Mouse (Mus musculus) brain, embryonic 14.5 days (tissue): ENCODE data around the gene Gm10999.
"Not testable (repeated sequence)": the region's sequence is repeated elsewhere in the genome, so short reads cannot be mapped to it uniquely, and the experiment has no call there.

ENCODE experiments used
- CTCF ChIP-seq: fragments of 200-500 bp; IDR thresholded peaks from 2 replicates; pipeline ENCODE4 v1.5.1; 2012; ENCODE audit warnings: inconsistent platforms, mild to moderate bottlenecking, moderate library complexity, borderline replicate concordance; ENCODE audit not compliant: insufficient read depth, insufficient read length; ENCODE audit errors: extremely low read depth
- POLR2A ChIP-seq: fragments of 200-500 bp; IDR thresholded peaks from 2 replicates; pipeline ENCODE4 v1.6.1; 2012; ENCODE audit warnings: mild to moderate bottlenecking, inconsistent platforms, borderline replicate concordance; ENCODE audit not compliant: poor library complexity, insufficient read depth, insufficient read length, severe bottlenecking; ENCODE audit errors: extremely low read depth

- not testable (repeated sequence) for TF ChIP-seq CTCF, POLR2A
Observed at GRCm38 (mm10) chr8:129115761-129116160, 15.7 kb downstream of the Gm10999 start.
